Mouse (Mus musculus) spleen, adult 18-20 months (tissue): Measurements from ENCODE around the gene Troap.

Experiments used
- DNase-seq, 2 experiments: peaks; one replicate each; pipeline ENCODE4 v3.0.0; 2022; ENCODE audit warnings: mixed read lengths in 2 of 2

Troap gene

DNA sequence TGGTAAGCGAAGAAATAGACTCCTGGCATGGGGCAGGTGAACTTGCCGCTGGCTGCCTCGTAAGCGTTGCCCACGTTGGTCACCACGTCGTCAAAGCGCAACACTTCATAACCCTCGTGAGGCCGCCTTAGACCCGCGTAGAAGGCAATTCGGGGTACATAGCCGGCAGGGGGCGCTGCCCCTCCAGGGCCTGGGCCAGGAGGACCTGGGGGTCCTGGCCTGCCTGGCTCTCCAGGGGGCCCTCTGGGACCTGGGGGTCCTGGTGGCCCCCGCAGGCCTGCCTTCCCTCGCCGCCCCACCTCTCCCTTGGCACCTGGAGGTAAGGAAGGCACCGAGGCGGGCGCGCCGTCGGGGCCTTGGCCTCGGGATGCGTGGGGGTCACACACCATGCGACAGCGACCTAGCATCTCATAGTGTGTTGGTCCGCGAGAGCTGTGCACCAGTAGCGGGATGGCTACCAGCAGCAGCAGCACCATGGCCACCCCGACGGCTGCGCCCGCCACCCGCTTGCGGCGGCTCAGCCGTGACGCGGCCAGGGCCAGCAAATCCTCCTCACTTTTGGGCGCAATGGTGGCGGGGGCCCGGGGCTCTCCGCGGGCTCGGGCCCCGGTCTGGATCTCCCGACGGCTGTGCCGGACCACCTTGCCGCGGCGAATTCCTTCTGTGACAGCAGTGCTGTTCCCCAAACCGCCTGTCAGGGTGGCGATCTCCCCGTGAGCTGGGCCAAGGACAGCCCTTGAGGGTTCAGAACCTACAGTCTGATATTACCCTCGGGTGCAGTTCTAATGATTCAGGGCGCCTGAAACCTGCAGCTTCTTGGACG lies 13.1 kb downstream of the Troap start, which contains the start of gene C1ql4:
TSS of gene C1ql4 (minus strand) at position 565 of the 823 bp plus-strand sequence.
- no peak for DNase-seq

DNA sequence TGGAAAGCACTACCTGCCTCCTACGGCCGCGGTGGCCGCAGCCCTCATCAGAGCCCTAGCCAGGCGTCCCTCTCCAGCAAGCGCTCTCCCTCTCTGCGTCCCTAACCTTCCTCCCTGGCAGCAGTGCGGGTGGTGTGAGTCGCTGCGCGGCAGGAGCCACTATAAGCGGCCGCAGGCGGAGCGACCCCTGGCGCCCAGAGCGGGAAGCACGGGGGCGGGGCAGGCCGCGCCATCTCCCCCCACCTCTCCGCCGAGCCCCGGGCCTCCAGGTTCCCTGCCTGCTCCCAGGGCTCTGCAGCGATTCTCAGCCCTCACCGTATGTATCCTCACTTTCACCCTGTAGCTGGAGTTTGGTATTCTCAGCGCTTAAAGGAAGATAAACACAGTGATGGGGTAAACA lies 13.9 kb downstream of the Troap start:
- peak; percentile 45 to 75 for DNase-seq

DNA sequence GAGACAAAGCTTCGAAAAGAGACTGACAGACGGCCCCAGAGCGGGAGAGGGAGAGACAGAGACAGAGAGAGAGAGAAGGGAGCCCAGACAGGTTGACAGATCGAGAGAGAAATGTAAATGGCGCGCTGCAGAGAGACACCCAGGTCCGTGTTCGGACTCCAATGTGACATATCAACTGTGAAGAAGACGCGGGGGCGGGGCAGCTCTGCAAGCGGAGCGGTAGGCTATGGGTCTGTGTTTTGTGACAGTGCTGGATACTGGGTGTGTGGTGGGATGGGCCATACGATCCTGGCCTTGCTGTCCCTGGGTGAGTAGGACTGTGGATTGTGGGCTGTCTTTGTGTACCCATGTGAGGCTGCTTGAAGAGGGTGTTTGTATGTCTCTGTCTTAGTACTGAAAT lies 14.7 kb downstream of the Troap start:
- DNase-seq, result no peak

DNA sequence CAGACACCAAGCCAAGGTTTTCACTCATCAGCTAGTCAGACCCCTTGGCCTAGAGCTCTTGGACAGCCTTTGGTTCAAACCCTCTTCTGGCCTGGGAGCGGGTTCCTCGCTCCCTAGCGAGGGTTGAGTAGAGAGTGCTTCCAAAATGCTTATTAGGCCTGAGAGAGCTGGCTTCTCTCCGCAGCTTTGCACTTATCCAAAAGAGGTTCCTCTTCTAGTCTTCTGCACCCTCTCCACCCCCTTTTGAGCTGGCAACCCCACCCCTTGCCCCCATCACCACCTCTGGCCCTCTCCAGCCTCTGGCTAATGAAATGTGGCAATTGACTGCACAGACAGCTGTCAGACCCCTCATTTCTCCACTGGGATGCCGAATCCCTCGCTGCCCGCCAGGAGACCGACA lies 18.5 kb downstream of the Troap start, which contains the start of gene Dnajc22:
TSS of gene Dnajc22 (plus strand) at position 301 of the 400 bp plus-strand sequence.
- DNase-seq, result no peak

DNA sequence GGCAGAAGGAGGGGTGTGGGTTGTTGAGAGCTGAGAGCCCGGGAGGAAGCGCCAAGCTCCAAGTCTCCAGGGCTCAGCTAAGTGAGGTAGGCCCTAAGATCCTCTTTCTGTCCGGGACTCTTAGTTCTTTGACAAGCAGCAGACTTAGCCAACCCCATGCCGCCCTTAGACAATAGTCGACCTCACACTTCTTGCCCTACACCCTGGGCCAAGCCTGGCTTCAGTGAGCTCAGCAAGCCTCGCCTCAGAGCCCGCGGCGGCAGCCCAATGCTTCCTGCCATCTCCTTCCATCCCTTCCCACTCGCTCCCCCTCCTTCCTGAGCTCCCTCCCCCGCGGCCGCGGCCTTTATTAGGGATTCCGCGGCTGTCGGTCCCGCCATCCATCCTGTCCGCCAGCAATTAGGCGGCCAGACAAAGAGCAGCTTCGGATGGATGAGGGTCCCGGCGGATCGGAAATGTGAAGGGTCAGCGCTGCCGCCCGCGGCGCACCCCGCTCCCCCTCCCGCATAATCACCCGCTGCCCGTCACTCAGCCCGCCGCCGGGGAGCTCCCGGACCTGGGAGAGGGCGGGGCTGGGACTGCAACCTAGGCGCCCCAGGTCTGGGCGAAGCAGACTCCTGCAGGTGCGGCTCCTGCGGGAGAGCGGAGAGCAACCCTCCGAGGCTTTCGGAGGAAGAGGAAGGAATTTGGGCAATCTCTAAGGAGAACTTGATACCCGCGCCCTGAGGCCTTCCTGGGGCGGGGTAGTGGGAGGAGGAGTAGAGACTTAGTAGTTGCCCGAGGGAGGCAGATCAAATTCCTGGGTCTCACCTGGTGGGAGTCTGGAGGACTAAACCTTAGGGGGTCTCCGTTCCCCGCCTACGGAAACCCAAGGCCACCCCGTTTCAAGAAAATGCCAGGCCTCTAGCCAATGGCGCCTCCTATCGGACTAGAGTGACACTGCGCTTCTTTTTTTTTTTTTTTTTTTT lies 19.2 kb downstream of the Troap start:
- peak in 1 of 2 experiments; percentile 11 for DNase-seq

DNA sequence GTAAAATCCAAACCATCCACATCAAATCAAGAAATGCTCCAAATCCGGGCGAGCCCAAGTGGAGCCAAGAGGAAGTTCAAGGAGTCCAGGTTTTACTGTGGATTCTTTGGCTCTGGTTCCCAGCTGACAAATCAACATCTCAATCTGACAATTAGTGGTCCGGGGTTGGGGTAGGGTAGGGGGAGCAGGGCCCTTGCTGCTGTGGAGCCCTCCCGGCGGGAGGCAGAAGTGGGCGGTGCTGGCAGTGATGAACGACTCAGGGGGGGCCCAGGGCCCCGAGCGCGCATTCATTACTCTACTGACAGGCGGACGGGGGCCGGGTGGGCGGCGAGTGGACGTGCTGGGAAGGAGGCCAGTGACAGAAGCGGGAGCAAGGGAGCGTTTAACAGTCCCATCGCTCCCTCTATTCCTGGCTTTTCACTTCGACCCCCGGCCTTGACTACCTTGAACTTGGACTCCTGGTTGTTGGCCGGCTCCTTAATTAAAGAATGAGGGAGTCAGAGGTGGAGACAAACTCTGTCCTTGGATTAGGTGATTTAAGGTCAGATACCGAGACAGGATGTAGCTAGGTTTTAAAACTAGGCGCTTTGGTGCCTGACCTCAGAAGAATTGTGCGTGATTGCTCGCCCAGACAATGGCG lies 20.4 kb downstream of the Troap start:
- DNase-seq, result no peak

DNA sequence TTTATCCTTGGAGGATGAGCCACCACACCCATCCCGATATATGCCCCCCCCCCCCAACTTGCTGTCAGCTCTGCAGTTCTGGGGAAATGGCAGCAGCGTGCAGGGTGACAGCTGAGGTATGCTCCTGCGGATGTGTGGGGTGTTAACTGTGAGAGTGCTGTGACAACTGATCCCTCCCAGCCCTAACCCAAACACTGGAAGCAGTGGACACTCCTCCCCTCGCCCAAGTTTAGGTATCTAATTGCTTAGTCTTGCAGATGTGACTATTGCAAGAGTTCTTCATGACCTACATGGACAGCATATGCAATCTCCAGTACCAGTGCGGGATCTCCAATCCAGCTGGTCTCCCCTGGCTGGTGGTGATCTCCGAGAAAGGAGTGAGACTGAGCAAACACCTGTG lies 21.0 kb downstream of the Troap start:
- DNase-seq, result no peak

DNA sequence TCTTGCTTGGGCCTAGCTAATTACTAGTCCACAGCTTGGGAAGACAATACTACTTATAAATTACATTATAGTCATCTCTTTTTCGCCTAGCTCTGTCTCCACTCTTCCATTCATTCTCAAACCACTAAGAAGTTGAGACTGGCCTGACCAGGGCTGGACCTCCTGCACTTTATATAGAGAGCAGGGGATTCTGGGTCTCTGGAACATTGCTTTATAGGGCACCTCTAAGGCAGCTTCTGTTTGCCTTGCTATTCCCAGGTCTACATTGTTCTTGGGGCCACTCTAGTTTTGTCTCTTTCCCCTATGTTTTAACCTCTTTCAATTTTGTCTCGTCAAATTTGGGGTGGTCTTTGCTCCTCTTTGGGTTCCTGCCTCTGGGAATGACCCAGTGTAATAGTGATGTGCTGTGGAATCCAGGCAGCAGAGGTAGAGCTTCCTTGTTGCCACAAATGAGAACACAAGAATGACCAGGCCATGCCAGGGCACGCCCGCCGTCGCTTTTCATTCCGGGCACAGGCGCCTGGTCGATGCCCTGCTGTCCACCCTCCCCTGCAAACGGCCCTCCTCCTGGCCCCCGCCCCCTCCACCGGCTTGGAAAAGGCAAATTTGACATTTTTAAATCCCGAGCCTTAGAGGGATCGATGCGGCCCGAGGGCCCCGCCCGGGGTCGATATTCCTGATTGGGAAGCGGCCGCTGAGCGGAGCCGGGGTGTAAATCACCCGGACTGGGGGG lies 21.9 kb downstream of the Troap start:
- DNase-seq, result no peak

DNA sequence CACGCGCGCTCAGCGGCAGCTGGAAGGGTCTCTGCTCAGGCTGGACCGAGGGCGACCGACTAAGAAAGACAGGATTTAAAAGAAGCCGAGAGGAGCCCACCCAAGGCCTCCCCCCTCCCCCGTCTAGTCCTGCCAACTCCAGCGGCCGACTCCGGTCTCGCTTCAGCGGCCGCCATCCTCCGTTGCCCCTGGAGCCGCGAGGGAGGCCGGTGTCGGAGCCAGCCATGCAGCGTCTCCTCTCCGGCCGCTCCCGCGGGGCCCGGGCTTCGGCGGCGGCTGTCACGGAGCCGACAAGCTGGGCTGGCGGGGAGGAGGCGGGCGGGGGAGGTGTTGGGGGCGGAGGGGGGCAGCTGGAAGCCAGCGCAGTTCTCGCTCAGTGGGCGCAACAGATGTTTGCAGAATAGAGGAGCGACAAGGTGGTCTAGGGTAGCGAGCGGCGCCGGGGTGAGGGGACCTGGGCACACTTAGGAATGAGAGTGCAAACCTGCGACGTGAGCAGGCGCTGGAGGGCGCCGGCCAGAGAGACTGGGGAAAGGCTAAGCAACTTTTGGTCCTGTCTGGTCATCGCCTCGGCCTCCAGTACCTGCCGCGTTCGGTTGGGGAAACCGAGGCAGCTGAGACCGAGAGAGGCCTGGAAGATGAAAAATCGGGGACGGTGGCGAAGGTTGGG lies 22.6 kb downstream of the Troap start:
- DNase-seq, result no peak

DNA sequence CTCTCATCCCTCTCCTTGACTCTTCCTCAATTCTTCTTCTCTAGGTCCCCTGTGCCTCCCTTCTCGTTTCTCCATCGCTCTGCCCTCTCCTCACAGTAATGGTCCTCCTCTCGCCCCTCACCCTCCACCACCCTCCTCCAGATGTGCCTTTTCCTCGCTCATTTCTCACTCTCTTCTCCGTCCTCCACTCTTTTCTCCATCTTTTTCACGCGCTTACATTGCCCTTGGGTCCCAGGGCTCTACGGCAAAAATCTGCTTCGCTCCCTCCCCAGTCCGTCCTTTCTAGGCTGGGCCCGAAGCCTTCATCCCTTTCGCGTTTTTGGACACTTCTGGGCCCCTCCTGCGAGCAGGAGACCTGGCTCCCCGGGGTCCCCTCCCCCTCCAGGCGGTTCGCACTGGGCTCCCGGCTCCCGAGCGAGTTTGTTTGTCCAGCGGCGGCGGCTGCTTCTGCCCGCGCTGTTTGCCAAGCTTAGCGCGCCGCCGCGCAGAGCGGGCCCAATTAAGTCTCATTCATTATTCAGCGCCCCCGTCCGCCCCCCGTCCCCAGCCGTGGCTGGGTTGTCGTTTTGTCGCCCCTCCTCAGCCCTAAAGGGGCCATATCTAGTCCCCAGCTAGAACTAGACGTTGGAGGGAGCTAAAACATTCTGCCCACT lies 23.6 kb downstream of the Troap start:
- no peak for DNase-seq

DNA sequence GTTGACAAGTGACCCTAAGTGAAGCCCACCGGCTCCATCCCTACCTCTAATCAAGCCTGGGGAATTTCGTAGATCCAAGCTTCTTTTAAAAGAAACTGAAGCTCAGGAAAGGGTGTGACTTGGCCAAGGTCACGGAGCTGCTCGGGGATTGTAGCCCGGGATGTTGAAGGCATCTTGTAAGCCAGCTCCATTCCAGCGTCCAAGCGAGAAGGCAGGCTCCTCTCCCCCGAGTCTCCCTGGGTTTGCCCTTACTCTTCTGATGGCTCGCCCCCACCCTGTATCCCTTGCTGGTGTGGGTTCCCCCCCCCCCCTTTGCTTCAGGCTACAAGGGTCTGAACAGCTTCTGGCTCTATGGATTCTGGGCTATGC lies 24.1 kb downstream of the Troap start:
- DNase-seq, result no peak

DNA sequence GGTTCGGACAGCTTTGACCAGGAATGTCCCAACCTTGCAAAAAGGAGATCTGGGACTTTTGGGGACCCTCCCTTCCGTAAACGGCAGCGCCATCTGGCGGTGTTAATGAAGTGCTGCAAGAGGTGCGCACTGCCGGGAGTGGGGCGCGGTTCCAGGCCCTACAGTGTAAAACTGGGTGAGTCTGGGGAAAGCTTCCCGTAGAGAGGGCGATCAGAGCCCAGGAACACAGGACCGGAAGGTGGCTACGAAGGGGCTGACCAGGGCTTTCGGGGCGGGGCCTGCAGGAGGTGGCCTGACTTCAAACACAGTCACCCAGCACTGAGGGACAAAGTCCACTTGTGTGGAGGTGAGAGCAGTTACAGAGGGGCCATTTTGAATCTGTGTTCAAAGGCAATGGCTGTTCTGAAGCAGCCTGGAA lies 24.8 kb downstream of the Troap start:
- DNase-seq, result no peak

DNA sequence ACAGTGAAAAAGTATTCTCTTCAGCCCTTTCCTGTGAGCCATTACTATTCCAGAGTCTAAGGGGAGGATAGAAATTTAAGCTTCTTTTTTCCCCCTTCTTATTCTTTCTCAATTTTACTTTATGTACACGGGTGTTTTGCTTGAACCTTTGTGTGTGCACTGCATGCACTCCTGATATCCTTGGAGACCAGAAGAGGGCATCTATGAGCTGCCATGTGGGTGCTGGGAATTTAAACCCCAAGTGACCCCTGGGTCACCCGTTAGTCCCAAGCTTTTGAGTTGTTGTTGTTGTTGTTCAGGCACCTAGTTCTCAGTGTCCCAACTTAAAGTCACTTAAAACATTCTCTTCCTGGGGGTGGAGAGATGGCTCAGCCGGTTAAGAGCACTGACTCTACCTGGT lies 25.6 kb downstream of the Troap start:
- no peak for DNase-seq

DNA sequence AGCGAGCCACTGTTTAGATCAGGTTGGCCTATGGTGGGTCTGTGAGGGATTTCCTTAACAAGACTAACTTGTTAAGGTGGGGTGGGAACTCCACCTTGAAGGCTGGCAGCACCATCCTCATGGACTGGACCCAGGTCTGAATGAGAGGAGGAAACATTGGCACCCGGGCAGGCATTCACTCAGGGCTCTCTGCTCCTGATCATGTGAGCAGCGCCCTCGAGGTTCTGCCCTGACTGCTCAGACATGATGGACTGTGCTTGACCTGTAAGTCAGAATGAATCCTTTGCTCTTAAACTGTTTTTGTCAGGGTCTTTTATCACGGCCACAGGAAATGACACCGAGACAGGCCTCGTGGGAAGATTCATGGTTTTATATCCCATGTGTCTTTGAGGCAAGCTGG lies 30.9 kb downstream of the Troap start:
- DNase-seq, result no peak

DNA sequence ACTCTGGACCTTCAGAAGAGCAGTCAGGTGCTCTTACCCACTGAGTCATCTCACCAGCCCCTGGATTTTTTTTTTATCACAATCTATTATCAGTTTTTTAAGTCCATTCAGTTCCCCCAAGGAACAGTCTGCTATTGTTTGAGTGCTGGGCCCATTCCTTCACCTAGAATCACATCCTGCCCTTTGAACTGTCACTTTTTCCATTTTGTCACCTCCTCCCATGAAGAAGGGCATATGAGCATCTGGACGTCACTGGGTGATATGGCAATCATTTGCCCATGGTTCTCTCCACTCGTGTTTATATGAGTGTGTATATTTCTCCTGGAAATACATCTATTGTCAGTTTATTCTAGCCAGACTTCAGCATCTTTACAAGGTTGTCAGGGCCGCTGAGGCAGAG lies 33.5 kb downstream of the Troap start:
- DNase-seq, result no peak

DNA sequence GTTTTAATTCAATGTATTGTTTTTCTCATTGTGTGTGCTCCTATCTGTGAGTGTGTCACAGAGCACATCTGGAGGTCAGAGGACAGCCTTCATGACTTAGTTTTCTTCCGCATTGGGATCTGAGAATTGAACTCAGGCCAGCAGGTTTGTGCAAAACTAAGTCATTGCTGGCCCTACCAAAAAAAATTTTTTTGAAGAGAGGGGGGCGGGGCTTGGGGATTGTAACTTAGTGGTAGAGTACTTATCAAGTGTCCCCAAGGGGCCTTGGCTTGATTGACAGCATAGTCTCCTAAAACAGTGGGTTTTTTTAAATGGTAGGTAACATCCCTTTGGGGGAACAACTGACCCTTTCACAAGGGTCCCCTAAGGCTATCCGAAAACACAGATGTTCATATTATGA lies 36.8 kb downstream of the Troap start:
- DNase-seq, result no peak

DNA sequence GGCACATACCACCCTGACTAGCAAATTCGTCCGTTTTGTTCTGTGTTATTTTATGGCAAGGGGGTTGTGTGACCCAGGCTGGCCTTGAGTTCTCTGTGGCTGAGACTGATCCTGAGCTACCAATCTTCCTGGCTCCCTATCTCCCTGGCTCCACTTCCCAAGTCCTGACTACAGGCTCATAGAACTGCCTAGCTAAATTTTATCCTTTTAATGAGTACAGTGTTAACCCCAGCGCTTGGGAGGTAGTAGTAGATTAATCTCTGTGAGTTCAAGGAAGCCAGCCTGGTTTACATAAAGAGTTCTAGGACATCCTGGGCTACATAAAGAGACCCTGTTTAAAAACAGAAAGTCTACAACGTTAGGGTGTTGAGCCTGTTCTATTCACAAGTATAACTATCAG lies 37.4 kb downstream of the Troap start:
- no peak for DNase-seq

DNA sequence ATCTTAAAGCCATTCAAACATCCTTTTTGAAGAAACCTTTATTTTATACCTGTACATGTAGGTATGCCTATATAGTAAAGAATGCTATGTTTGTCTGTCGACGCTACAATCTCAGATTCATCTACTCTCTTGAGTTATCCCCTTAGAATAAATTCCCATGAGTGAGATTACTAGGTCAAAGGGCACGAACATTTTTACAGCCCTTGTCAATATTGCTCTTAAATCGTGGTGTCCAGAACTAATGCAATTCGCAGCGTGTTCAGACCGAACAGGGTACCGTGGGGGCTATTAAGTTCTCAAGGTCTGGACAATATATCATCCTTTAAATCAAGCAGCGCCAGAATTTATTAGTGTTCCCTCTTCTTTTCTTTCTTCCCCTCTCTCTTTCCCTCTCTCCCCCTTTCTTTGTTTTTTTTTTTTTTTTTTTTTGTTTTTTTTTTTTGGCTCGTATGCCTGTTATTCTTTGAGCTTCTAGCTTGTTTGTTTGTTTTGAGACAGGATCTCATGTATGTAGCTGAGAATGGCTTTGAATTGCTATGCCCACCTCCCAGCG lies 38.5 kb downstream of the Troap start:
- no peak for DNase-seq

DNA sequence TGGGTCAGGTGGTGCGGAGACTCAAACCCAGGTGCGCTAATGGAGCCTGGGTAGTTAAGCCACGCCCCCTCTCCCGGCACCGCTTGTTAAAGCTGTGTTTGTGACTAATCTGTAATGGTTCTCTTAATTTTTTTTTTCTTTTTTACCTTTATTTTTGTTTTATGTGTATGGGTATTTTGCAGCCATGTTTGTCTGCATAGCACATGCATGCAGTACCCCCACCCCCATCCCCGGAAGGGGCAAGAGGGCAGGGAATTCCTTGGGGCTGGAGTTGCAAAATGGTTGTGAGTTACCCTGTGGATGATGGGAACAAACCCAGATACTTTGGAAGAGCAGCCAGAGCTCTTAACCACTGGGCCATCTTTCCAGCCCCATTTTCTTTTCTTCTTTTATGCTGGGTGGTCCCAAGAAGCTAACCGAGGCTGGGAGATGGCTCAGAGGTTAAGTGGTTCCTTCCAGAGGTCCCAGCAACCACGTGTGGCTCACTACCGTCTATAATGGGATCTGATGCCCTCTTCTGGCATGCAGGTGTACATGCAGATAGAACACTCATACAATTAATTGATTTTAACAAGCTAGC lies 39.1 kb downstream of the Troap start:
- no peak for DNase-seq

DNA sequence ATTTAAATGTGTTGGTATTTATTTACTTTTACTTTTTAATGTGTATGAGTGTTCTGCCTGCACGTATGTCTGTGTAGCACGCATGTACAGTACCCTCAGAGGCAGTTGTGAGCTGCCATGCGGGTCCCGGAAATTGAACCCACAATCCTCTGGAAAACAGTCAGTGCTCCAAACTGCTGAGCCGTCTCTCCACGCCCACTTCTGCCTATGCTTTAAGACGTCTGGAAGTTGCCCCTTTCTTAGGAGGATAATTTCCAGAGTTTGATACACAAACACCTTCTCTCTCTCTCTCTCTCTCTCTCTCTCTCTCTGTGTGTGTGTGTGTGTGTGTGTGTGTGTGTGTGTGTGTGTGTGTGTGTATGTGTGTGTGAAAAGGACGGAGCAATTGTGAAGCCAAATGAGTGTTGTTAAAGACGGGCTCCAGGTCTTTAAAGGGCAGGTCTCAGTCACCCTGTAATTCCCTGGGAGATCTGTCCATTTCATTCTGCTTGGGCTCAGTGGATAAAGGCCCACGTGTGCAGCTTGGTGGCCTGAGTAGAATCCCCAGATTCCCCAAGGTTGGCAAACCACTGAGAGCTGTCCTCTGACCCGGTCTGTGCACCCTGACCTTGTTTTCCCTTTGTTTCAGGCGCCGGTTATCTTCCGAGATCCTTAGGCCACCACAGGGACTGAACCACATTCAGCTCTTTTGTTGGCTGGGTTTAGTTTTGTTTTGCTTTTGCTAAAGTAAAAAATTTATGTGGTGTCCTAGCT lies 40.1 kb downstream of the Troap start:
- no peak for DNase-seq
